Mouse (Mus musculus) liver, embryonic 14.5 days (tissue): ENCODE data around the gene Mfsd4b1. TPM values are rescaled to one million over a fixed set of nuclear protein-coding genes. Genes with fewer than 3 reads are reported as not detected.

Source experiments
- ATAC-seq: fragments of 200-750 bp; cut with Nextera tagmentation; 2 replicates; pipeline ENCODE4 v1.8.0; 2017; ENCODE audit warnings: moderate number of reproducible peaks, mild to moderate bottlenecking, moderate library complexity; ENCODE audit not compliant: insufficient read depth
- DNase-seq, 3 experiments: peaks; one replicate each; pipeline ENCODE4 v3.0.0-alpha.2; 2012 to 2013; ENCODE audit warnings: low read depth in 3 of 3, low spot score in 3 of 3
- H3K27ac ChIP-seq: fragments of 300-500 bp; sonication (generic); 2 replicates; pipeline ENCODE4 v1.5.1; 2014; ENCODE audit warnings: moderate library complexity, mild to moderate bottlenecking, control low read depth, inconsistent platforms
- H3K27me3 ChIP-seq: fragments of 300-500 bp; sonication (generic); 2 replicates; pipeline ENCODE4 v1.6.1; 2014; ENCODE audit warnings: mild to moderate bottlenecking, low read length, moderate library complexity; ENCODE audit not compliant: control insufficient read depth, insufficient read depth
- H3K36me3 ChIP-seq: fragments of 300-500 bp; sonication (generic); replicated peaks from 2 replicates; pipeline ENCODE4 v1.6.1; 2014; ENCODE audit warnings: low read depth; ENCODE audit not compliant: control insufficient read depth, insufficient read depth
- H3K4me1 ChIP-seq, 2 experiments: fragments of 200-500 bp in 1 of 2; fragments of 300-500 bp in 1 of 2; sonication (generic) in 1 of 2; replicated peaks; 2 replicates each; pipeline ENCODE4 v1.6.1; 2012 to 2014; ENCODE audit warnings: antibody characterized with exemption in 1 of 2, inconsistent platforms in 1 of 2, low read length in 1 of 2; ENCODE audit not compliant: control insufficient read depth in 2 of 2, insufficient read depth in 2 of 2
- H3K4me2 ChIP-seq: fragments of 300-500 bp; sonication (generic); 2 replicates; pipeline ENCODE4 v1.6.1; 2014; ENCODE audit warnings: low read depth, mild to moderate bottlenecking, control low read depth, moderate library complexity
- H3K4me3 ChIP-seq, 2 experiments: fragments of 200-500 bp in 1 of 2; fragments of 300-500 bp in 1 of 2; sonication (generic) in 1 of 2; 2 replicates each; pipeline ENCODE4 v1.5.1; 2012 to 2014; ENCODE audit warnings: low read depth in 2 of 2, low read length in 2 of 2, mild to moderate bottlenecking in 2 of 2, control low read depth in 1 of 2, inconsistent platforms in 1 of 2, moderate library complexity in 1 of 2; ENCODE audit not compliant: insufficient read depth in 1 of 2
- H3K9ac ChIP-seq: fragments of 300-500 bp; sonication (generic); replicated peaks from 2 replicates; pipeline ENCODE4 v1.6.1; 2014; ENCODE audit warnings: mild to moderate bottlenecking, control low read depth, moderate library complexity
- H3K9me3 ChIP-seq: fragments of 300-500 bp; sonication (generic); 2 replicates; pipeline ENCODE4 v1.6.1; 2016; ENCODE audit warnings: low read length, mixed read lengths; ENCODE audit not compliant: control insufficient read depth
- CTCF ChIP-seq: IDR thresholded peaks from 2 replicates; pipeline ENCODE4 v1.5.1; 2016; ENCODE audit warnings: antibody characterized with exemption, low read depth, control low read depth
- EP300 ChIP-seq: IDR thresholded peaks from 2 replicates; pipeline ENCODE4 v1.6.1; 2016; ENCODE audit warnings: antibody characterized with exemption, low read depth
- WGBS: fragments of 180-500 bp; shearing (Covaris S2); extraction: QIAGEN DNeasy Blood & Tissue Kit; methylation state at CpG from one replicate; pipeline ENCODE4 v1.1.7; 2014; ENCODE audit not compliant: insufficient replicate concordance; 5-methylcytosine and 5-hydroxymethylcytosine counted together
- polyA plus RNA-seq, 2 experiments: library from polyadenylated mRNA; depleted of rRNA in 1 of 2; stranded (reverse) in 1 of 2; unstranded in 1 of 2; fragments of >200 nt; fragmentation: Nextera tagmentation in 1 of 2; extraction: Ambion mirVana in 1 of 2; gene quantifications; 2 replicates each; pipeline versions ENCODE4 v1.2.1 to v1.2.3; 2012 to 2014

Mfsd4b1 gene
- 0.22 and 0.41 TPM in 2 replicates for polyA plus RNA-seq (2012; rRNA removed)
- polyA plus RNA-seq (2014; fragmentation: Nextera tagmentation; extraction: Ambion mirVana), result 0.34 and 0.60 TPM in 2 replicates

GRCm38 (mm10) chr10:40024554-40025428 is at the start of gene Mfsd4b1:
TSS of gene Mfsd4b1 (minus strand) at chr10:40025268.
- TF ChIP-seq CTCF, result peak; percentile 38
- TF ChIP-seq EP300, result no peak
- Histone ChIP-seq H3K4me3 (peak within 1 kb of the TSS; percentile 48 to 53), H3K27ac (no peak within 1 kb of the TSS), H3K9ac (peak within 1 kb of the TSS; percentile 33; the same call in 1 of the 2 replicates), H3K36me3 (no peaks in the 10 kb centered on the region), H3K4me2 (peak within 1 kb of the TSS; percentile 66), H3K9me3 (no peaks in the 10 kb centered on the region), H3K27me3 (peaks cover 17% of the 10 kb centered on the region), H3K4me1 (peaks cover 0 to 2% of the 10 kb centered on the region in 2 experiments; a peak in 1 of 4 replicates)
- ATAC-seq, result peak; percentile 73
- DNase-seq, result peak; percentile 42 to 47 (median 43)
- 2% methylated on average over 45 of the region's 46 CpGs for WGBS

GRCm38 (mm10) chr10:40073608-40074007 is 48.5 kb upstream of the Mfsd4b1 start:
- no peak overlapping the region for H3K27ac ChIP-seq
- H3K27me3 ChIP-seq, result no peaks in the 10 kb centered on the region
- no peak for ATAC-seq
- peaks cover 0 to 13% of the 10 kb centered on the region in 2 experiments; a peak in 3 of 4 replicates for H3K4me1 ChIP-seq
- H3K4me3 ChIP-seq, result no peak overlapping the region
- H3K9ac ChIP-seq, result no peak overlapping the region
- H3K4me2 ChIP-seq, result no peak overlapping the region
- TF ChIP-seq EP300 (no peak), CTCF (no peak)
- H3K36me3 ChIP-seq, result peaks cover 42% of the 10 kb centered on the region
- 47% methylated on average over 6 of the region's 6 CpGs for WGBS
- no peak for DNase-seq
- no peaks in the 10 kb centered on the region for H3K9me3 ChIP-seq

DNA sequence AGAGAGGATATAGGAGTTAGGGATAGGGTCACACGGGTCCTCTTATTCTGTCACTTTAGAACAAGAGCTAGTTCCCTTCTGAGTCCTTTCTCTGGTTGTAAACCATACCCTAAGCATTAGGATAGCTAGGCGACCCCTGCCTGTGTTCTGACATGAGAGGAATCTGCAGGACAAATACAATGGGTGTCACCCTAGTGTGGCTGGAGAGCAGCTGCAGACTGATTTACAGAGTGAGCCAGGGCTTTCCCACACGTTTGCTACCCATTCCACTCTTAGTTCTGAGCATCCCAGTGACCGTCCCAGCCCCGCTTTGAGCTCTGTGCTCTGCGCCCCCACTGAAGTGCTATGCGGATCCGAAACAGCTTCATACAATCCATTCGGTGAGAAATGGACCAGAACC is 45.6 kb upstream of the Mfsd4b1 start:
- Histone ChIP-seq H3K27ac (no peak overlapping the region), H3K4me3 (no peak overlapping the region), H3K27me3 (no peaks in the 10 kb centered on the region), H3K4me2 (no peak overlapping the region), H3K9ac (no peak overlapping the region), H3K4me1 (peaks cover 0 to 14% of the 10 kb centered on the region in 2 experiments; a peak in 3 of 4 replicates), H3K9me3 (no peaks in the 10 kb centered on the region), H3K36me3 (peaks cover 24% of the 10 kb centered on the region)
- ATAC-seq, result no peak
- no peak for DNase-seq
- WGBS, result 71% methylated on average over 9 of the region's 9 CpGs
- TF ChIP-seq CTCF (no peak), EP300 (no peak)

- Histone ChIP-seq H3K9me3 (no peaks in the 10 kb centered on the region), H3K27ac (no peak overlapping the region), H3K9ac (no peak overlapping the region), H3K27me3 (no peaks in the 10 kb centered on the region), H3K4me1 (peaks cover 0 to 14% of the 10 kb centered on the region in 2 experiments; a peak in 3 of 4 replicates), H3K4me3 (no peak overlapping the region), H3K36me3 (peaks cover 22% of the 10 kb centered on the region), H3K4me2 (no peak overlapping the region)
- 57% methylated on average over 4 of the region's 4 CpGs for WGBS
- TF ChIP-seq CTCF (no peak), EP300 (no peak)
- no peak for DNase-seq
- ATAC-seq, result no peak
Observed at GRCm38 (mm10) chr10:40069270-40069669, 44.2 kb upstream of the Mfsd4b1 start.

GRCm38 (mm10) chr10:40068595-40068994 is 43.5 kb upstream of the Mfsd4b1 start:
- Histone ChIP-seq H3K27me3 (no peaks in the 10 kb centered on the region), H3K9me3 (no peaks in the 10 kb centered on the region), H3K4me2 (no peak overlapping the region), H3K9ac (no peak overlapping the region), H3K4me1 (peaks cover 0 to 14% of the 10 kb centered on the region in 2 experiments; a peak in 3 of 4 replicates), H3K4me3 (no peak overlapping the region), H3K36me3 (peaks cover 19% of the 10 kb centered on the region), H3K27ac (no peak overlapping the region)
- TF ChIP-seq EP300 (no peak), CTCF (no peak)
- no peak for ATAC-seq
- WGBS, result 73% methylated on average over 10 of the region's 10 CpGs
- DNase-seq, result no peak
